Mouse (Mus musculus): ENCODE data around the gene Ubash3b. TPM values are rescaled to one million over a fixed set of nuclear protein-coding genes. Genes with fewer than 3 reads are reported as not detected.

Gene Ubash3b
- polyA plus RNA-seq (2015; fragmentation: Nextera tagmentation; extraction: Ambion mirVana), result 6.2 and 7.3 TPM in 2 replicates

- WGBS, result 82% methylated on average over 6 of the region's 6 CpGs
- Histone ChIP-seq H3K36me3 (no peaks in the 10 kb centered on the region), H3K27me3 (peaks cover 19% of the 10 kb centered on the region), H3K4me1 (peaks cover 14% of the 10 kb centered on the region), H3K9ac (no peak within 1 kb of the TSS), H3K4me2 (replicated peaks) (no peak within 1 kb of the TSS), H3K9me3 (no peaks in the 10 kb centered on the region), H3K27ac (no peak within 1 kb of the TSS), H3K4me3 (no peak within 1 kb of the TSS)
- no peak for ATAC-seq (ENCODE audit: low FRiP score, low read depth)
Measured at GRCm38 (mm10) chr9:41161413-41161812, at the start of gene Ubash3b. Ubash3b (minus strand) TSS chr9:41161697.

- H3K27ac ChIP-seq, result peak overlapping the region; percentile 75
- H3K4me3 ChIP-seq, result peak overlapping the region; percentile 31
- H3K4me2 ChIP-seq (replicated peaks), result peak overlapping the region; percentile 50
- H3K36me3 ChIP-seq, result no peaks in the 10 kb centered on the region
- ATAC-seq (ENCODE audit: low FRiP score, low read depth), result peak; percentile 88
- peak overlapping the region; percentile 46; the same call in 1 of the 2 replicates for H3K9ac ChIP-seq
- peaks cover 28% of the 10 kb centered on the region for H3K4me1 ChIP-seq
- H3K27me3 ChIP-seq, result no peaks in the 10 kb centered on the region
- H3K9me3 ChIP-seq, result no peaks in the 10 kb centered on the region
- WGBS, result 6% methylated on average over 28 of the region's 28 CpGs
Measured at GRCm38 (mm10) chr9:41207130-41208104, 45.9 kb upstream of the Ubash3b start.

GRCm38 (mm10) chr9:41206717-41207116 lies 45.2 kb upstream of the Ubash3b start:
- Histone ChIP-seq H3K9me3 (no peaks in the 10 kb centered on the region), H3K27me3 (no peaks in the 10 kb centered on the region), H3K9ac (peak overlapping the region; percentile 46; the same call in 1 of the 2 replicates), H3K36me3 (no peaks in the 10 kb centered on the region), H3K4me2 (replicated peaks) (no peak overlapping the region), H3K4me1 (peaks cover 22% of the 10 kb centered on the region), H3K4me3 (no peak overlapping the region), H3K27ac (peak overlapping the region; percentile 75; the same call in 1 of the 2 replicates)
- ATAC-seq (ENCODE audit: low FRiP score, low read depth), result no peak
- 83% methylated on average over 12 of the region's 12 CpGs for WGBS

GRCm38 (mm10) chr9:41205267-41205666 lies 43.8 kb upstream of the Ubash3b start:
- H3K9me3 ChIP-seq, result no peaks in the 10 kb centered on the region
- no peak for ATAC-seq (ENCODE audit: low FRiP score, low read depth)
- H3K27me3 ChIP-seq, result no peaks in the 10 kb centered on the region
- no peak overlapping the region for H3K27ac ChIP-seq
- no peaks in the 10 kb centered on the region for H3K36me3 ChIP-seq
- H3K4me3 ChIP-seq, result no peak overlapping the region
- H3K4me2 ChIP-seq (replicated peaks), result no peak overlapping the region
- peaks cover 10% of the 10 kb centered on the region for H3K4me1 ChIP-seq
- H3K9ac ChIP-seq, result no peak overlapping the region
- 74% methylated on average over 3 of the region's 3 CpGs for WGBS

DNA sequence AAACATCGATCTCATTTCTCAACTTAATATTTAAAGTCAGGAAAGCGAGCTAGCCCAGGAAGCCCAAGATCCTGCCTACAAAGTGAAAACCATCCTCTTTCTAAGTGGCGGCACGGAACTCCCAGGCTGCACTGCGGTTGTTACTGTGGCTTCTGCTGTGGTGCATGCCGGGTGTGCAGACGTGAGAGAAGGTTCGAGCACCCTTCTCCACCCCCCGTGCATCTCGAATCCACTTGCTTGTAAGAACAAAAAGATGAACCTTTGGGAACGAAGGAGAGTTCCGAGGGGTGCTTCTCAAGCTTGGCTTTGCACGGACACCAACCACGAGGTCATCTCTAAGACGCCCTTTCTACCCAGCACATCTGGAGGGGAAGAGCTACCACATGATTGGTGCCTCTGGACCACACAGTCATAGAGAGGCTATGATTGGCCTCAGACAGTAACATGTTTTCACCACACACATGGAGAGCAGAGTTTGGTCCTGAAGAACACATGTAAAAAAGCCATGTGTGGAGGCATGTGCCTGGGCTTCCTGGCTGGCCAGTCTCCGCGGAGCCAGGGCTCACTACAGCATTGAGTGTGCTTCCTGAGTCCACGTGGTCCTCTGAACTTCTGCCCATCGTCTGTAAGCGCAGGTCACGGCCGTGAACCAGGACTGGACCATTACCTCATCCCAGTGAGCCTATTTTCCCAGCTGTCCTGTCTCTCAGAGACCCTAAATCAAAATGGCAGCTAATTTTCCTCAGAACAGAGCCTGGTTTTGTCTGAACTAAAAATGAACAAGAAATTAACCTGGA lies 38.2 kb upstream of the Ubash3b start:
- no peak for ATAC-seq (ENCODE audit: low FRiP score, low read depth)
- Histone ChIP-seq H3K4me3 (no peak overlapping the region), H3K27me3 (no peaks in the 10 kb centered on the region), H3K36me3 (no peaks in the 10 kb centered on the region), H3K9ac (no peak overlapping the region), H3K9me3 (no peaks in the 10 kb centered on the region), H3K27ac (no peak overlapping the region), H3K4me2 (replicated peaks) (no peak overlapping the region), H3K4me1 (peaks cover 18% of the 10 kb centered on the region)
- 76% methylated on average over 22 of the region's 22 CpGs for WGBS

GRCm38 (mm10) chr9:41198501-41199265 lies 37.2 kb upstream of the Ubash3b start:
- ATAC-seq (ENCODE audit: low FRiP score, low read depth), result no peak
- WGBS, result 47% methylated on average over 12 of the region's 12 CpGs
- Histone ChIP-seq H3K9me3 (no peaks in the 10 kb centered on the region), H3K9ac (no peak overlapping the region), H3K27ac (no peak overlapping the region), H3K4me3 (no peak overlapping the region), H3K27me3 (no peaks in the 10 kb centered on the region), H3K36me3 (no peaks in the 10 kb centered on the region), H3K4me1 (peaks cover 18% of the 10 kb centered on the region), H3K4me2 (replicated peaks) (no peak overlapping the region)

DNA sequence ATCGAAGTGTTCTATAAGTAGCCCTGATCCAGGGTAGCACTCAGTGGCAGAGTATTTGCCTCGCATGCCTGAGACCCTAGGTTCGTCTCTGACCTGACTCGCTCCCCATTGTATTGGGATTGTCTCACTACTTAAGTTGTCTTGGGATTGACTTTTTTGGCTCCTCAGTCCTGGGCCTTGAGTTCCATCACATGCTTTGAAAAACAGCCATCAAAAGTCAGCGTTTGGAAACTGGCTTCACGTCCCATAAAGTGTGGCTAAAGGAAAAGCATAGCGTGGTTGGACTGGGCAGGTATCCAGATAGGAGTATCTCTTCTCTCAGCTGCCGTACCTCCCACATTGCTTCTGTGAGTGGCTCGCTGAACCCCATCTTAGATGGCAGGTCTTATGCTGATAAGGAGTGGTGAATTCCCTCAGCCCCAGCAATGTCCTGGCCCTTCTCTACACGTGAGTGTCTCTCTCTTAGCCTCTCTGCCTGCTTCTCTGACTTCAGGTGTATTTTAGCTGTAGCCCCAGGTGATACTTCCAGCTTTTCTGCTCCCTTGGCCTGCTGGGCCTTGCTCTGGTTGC lies 34.3 kb upstream of the Ubash3b start:
- 79% methylated on average over 10 of the region's 10 CpGs for WGBS
- ATAC-seq (ENCODE audit: low FRiP score, low read depth), result no peak
- no peak overlapping the region for H3K27ac ChIP-seq
- H3K4me2 ChIP-seq (replicated peaks), result no peak overlapping the region
- no peak overlapping the region for H3K4me3 ChIP-seq
- no peaks in the 10 kb centered on the region for H3K9me3 ChIP-seq
- H3K9ac ChIP-seq, result no peak overlapping the region
- H3K27me3 ChIP-seq, result no peaks in the 10 kb centered on the region
- no peaks in the 10 kb centered on the region for H3K36me3 ChIP-seq
- peaks cover 25% of the 10 kb centered on the region for H3K4me1 ChIP-seq

DNA sequence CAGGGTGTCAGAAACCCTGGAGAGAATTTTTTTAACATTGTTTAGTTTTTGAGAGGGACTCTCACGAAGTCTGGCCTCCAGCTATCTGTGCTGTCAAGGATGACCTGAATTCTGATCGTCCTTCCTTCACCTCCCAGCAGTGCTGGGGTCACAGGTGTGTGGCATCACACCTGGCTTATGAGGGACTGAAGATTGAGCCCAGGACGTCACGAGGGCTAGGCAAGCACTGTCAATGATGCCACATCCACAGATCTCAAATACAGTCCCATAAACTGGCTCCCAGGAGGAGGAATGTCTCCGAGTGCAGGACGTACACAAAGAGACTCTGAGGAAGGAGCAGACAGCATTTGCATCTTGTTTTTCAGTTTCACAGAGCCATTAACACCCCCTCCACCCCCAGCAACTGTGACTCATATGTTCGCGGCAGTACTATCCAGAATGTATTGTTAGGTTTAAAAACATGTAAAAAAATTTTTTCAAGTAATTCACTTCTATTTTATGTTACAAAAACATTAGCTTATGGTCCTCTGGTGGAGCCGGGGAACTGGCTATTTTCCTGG lies 30.2 kb upstream of the Ubash3b start:
- Histone ChIP-seq H3K4me1 (peaks cover 13% of the 10 kb centered on the region; the same call in 1 of the 2 replicates), H3K27me3 (no peaks in the 10 kb centered on the region), H3K36me3 (no peaks in the 10 kb centered on the region), H3K4me3 (no peak overlapping the region), H3K4me2 (replicated peaks) (no peak overlapping the region), H3K27ac (no peak overlapping the region), H3K9ac (no peak overlapping the region), H3K9me3 (no peaks in the 10 kb centered on the region)
- no peak for ATAC-seq (ENCODE audit: low FRiP score, low read depth)
- 62% methylated on average over 9 of the region's 9 CpGs for WGBS

DNA sequence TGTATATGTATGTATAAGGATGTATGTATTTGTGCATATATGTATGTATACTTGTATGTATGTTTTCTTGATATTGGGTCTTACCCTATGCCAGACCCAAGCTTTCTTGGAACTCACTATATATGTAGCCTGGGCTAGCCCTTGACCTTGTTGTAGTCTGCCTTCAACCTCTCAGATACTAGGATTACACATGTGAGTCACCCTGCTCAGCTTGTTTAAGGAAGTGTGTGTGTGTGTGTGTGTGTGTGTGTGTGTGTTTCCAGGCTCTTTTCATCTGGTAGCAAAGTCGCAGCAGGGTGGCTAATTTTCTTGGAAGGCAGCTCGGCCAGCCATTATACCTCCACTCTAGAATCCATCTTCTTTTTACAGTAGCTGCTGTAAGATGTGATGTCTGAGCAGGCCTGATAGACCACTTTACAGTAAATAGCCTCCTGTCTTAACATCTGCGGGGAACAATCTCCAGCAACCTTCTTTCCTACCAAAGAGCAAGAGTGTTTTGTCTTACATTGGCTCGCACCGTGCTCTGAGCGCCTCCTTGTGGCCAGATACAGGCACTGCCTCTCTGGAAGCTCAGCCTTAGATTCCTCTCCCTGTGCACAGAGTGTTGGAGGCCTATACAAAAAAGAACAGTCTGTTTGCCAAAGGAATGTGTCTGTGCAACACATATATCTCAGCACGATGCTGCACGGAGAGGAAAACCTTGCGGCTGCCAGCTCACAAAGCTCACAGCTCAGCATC lies 29.4 kb upstream of the Ubash3b start:
- ATAC-seq (ENCODE audit: low FRiP score, low read depth), result peak; percentile 83
- WGBS, result 21% methylated on average over 9 of the region's 9 CpGs

GRCm38 (mm10) chr9:41187939-41188338 lies 26.4 kb upstream of the Ubash3b start:
- H3K9me3 ChIP-seq, result no peaks in the 10 kb centered on the region
- H3K36me3 ChIP-seq, result no peaks in the 10 kb centered on the region
- H3K4me2 ChIP-seq (replicated peaks), result no peak overlapping the region
- 75% methylated on average over 4 of the region's 4 CpGs for WGBS
- no peak overlapping the region for H3K9ac ChIP-seq
- H3K4me3 ChIP-seq, result no peak overlapping the region
- peaks cover 13% of the 10 kb centered on the region; the same call in 1 of the 2 replicates for H3K4me1 ChIP-seq
- H3K27me3 ChIP-seq, result no peaks in the 10 kb centered on the region
- H3K27ac ChIP-seq, result no peak overlapping the region
- no peak for ATAC-seq (ENCODE audit: low FRiP score, low read depth)

More for the DNA sequence above, 29.4 kb upstream of the Ubash3b start:
- Histone ChIP-seq H3K36me3 (no peaks in the 10 kb centered on the region), H3K27me3 (no peaks in the 10 kb centered on the region), H3K27ac (no peak overlapping the region), H3K4me3 (no peak overlapping the region), H3K4me2 (replicated peaks) (no peak overlapping the region), H3K4me1 (peaks cover 13% of the 10 kb centered on the region; the same call in 1 of the 2 replicates), H3K9me3 (no peaks in the 10 kb centered on the region), H3K9ac (no peak overlapping the region)
